Mouse (Mus musculus) CH12.LX (cell line): ENCODE results near the gene Gm21915. TPM values are rescaled to one million over a fixed set of nuclear protein-coding genes. Genes with fewer than 3 reads are reported as not detected.

Experiments
- DNase-seq: peaks from one replicate; pipeline ENCODE4 v3.0.0-alpha.2; 2013; ENCODE audit errors: extremely low read depth
- H3K27ac ChIP-seq: 2 replicates; pipeline ENCODE4 v1.5.1; 2012; ENCODE audit warnings: low read depth, mild to moderate bottlenecking, control low read depth, moderate library complexity; ENCODE audit not compliant: insufficient read depth
- H3K27me3 ChIP-seq: replicated peaks from 2 replicates; pipeline ENCODE3; 2012; ENCODE audit warnings: inconsistent platforms
- H3K36me3 ChIP-seq, 2 experiments: replicated peaks in 1 of 2; 2 replicates each; pipeline versions ENCODE3 to v1.6.1; 2012; ENCODE audit warnings: inconsistent platforms in 1 of 2, low read length in 1 of 2, mild to moderate bottlenecking in 1 of 2, mixed read lengths in 1 of 2, moderate library complexity in 1 of 2; ENCODE audit not compliant: control insufficient read depth in 1 of 2, insufficient read depth in 1 of 2
- H3K4me1 ChIP-seq, 2 experiments: 2 replicates each; pipeline ENCODE4 v1.6.1; 2012; ENCODE audit warnings: inconsistent platforms in 1 of 2, moderate library complexity in 1 of 2; ENCODE audit not compliant: insufficient read depth in 2 of 2, control insufficient read depth in 1 of 2
- H3K4me2 ChIP-seq: 2 replicates; pipeline ENCODE4 v1.6.1; 2012; ENCODE audit warnings: low read depth, mild to moderate bottlenecking, control low read depth; ENCODE audit not compliant: poor library complexity, insufficient read depth, severe bottlenecking
- H3K4me3 ChIP-seq, 3 experiments: fragments of 150-350 bp in 1 of 3; sonication (generic) in 1 of 3; replicated peaks in 1 of 3; 2 replicates each; pipeline versions ENCODE3 to v1.5.1; 2011 to 2012; ENCODE audit warnings: low read depth in 2 of 3, low read length in 2 of 3, mild to moderate bottlenecking in 2 of 3, moderate library complexity in 2 of 3, control low read depth in 1 of 3, improper control_type of control experiment in 1 of 3, inconsistent platforms in 1 of 3, mixed read lengths in 1 of 3; ENCODE audit not compliant: poor library complexity in 1 of 3
- H3K79me2 ChIP-seq: replicated peaks from 2 replicates; pipeline ENCODE4 v1.6.1; 2012; ENCODE audit warnings: mild to moderate bottlenecking, moderate library complexity; ENCODE audit not compliant: control insufficient read depth, poor library complexity, insufficient read depth, severe bottlenecking; ENCODE audit errors: extremely low read depth
- H3K9ac ChIP-seq: 2 replicates; pipeline ENCODE4 v1.6.1; 2012; ENCODE audit warnings: low read depth, mild to moderate bottlenecking, control low read depth, moderate library complexity; ENCODE audit not compliant: insufficient read depth
- H3K9me3 ChIP-seq: replicated peaks from 2 replicates; pipeline ENCODE3; 2012; ENCODE audit warnings: low read length, inconsistent platforms, mixed read lengths
- BHLHE40 ChIP-seq: IDR thresholded peaks from 2 replicates; pipeline ENCODE4 v1.6.1; 2011; ENCODE audit warnings: mild to moderate bottlenecking, low read depth, low read length, improper control_type of control experiment
- CHD2 ChIP-seq: IDR thresholded peaks from 2 replicates; pipeline ENCODE4 v1.6.1; 2011; ENCODE audit warnings: low read length, improper control_type of control experiment
- ELF1 ChIP-seq: IDR thresholded peaks from 2 replicates; pipeline ENCODE4 v1.6.1; 2014; ENCODE audit warnings: low read depth, mild to moderate bottlenecking, inconsistent platforms, low read length, improper control_type of control experiment
- EP300 ChIP-seq: IDR thresholded peaks from 2 replicates; pipeline ENCODE4 v1.6.1; 2011; ENCODE audit warnings: low read length, improper control_type of control experiment
- ETS1 ChIP-seq: conservative IDR thresholded peaks from 2 replicates; pipeline ENCODE4 v1.6.1; 2012; ENCODE audit warnings: low read depth, mild to moderate bottlenecking, inconsistent platforms, low read length, improper control_type of control experiment, moderate library complexity
- GABPA ChIP-seq: IDR thresholded peaks from 2 replicates; pipeline ENCODE4 v1.6.1; 2012; ENCODE audit warnings: low read depth, low read length, improper control_type of control experiment, inconsistent platforms; ENCODE audit not compliant: insufficient replicate concordance
- IRF4 ChIP-seq: IDR thresholded peaks from 2 replicates; pipeline ENCODE4 v1.6.1; 2014; ENCODE audit warnings: low read depth, mild to moderate bottlenecking, inconsistent platforms, low read length, improper control_type of control experiment
- JUN ChIP-seq: IDR thresholded peaks from 2 replicates; pipeline ENCODE4 v1.6.1; 2011; ENCODE audit warnings: low read depth, mild to moderate bottlenecking, low read length, improper control_type of control experiment, moderate library complexity; ENCODE audit not compliant: insufficient read depth
- JUND ChIP-seq: conservative IDR thresholded peaks from 2 replicates; pipeline ENCODE4 v1.6.1; 2011; ENCODE audit warnings: low read depth, low read length, improper control_type of control experiment
- MAZ ChIP-seq: IDR thresholded peaks from 2 replicates; pipeline ENCODE4 v1.6.1; 2012; ENCODE audit warnings: low read depth, mild to moderate bottlenecking, inconsistent platforms, low read length, improper control_type of control experiment, moderate library complexity
- MXI1 ChIP-seq: IDR thresholded peaks from 2 replicates; pipeline ENCODE4 v1.6.1; 2011; ENCODE audit warnings: mild to moderate bottlenecking, low read depth, low read length, improper control_type of control experiment
- NELFE ChIP-seq: IDR thresholded peaks from 2 replicates; pipeline ENCODE4 v1.6.1; 2011; ENCODE audit warnings: low read depth, low read length, improper control_type of control experiment
- PAX5 ChIP-seq: IDR thresholded peaks from 2 replicates; pipeline ENCODE4 v1.6.1; 2012; ENCODE audit warnings: low read length, inconsistent platforms, mixed read lengths
- POLR2AphosphoS2 ChIP-seq: IDR thresholded peaks from 2 replicates; pipeline ENCODE4 v1.6.1; 2011; ENCODE audit warnings: low read depth, low read length, improper control_type of control experiment
- SIN3A ChIP-seq: IDR thresholded peaks from 2 replicates; pipeline ENCODE4 v1.6.1; 2012; ENCODE audit warnings: low read length, improper control_type of control experiment, inconsistent platforms
- USF1 ChIP-seq: IDR thresholded peaks from 2 replicates; pipeline ENCODE4 v1.6.1; 2014; ENCODE audit warnings: low read depth, mild to moderate bottlenecking, inconsistent platforms, low read length, improper control_type of control experiment
- ZKSCAN1 ChIP-seq: IDR thresholded peaks from 2 replicates; pipeline ENCODE4 v1.6.1; 2012; ENCODE audit warnings: low read depth, inconsistent platforms, low read length, improper control_type of control experiment, borderline replicate concordance
- ZNF384 ChIP-seq: IDR thresholded peaks from 2 replicates; pipeline ENCODE4 v1.6.1; 2012; ENCODE audit warnings: low read depth, low read length, improper control_type of control experiment, inconsistent platforms
- dilution Hi-C: fragments of 300-500 bp; cut with MboI; formaldehyde crosslinking; loops from 2 replicates; pipeline ENCODE4 v1.14.3; 2020; ENCODE audit warnings: low sequenced_read_pairs; ENCODE audit not compliant: extremely low pct_unique_long_range_greater_than_20kb, extremely low pct_ligation_motif_present
- in situ Hi-C: fragments of 300-500 bp; cut with MboI; formaldehyde crosslinking; loops from 3 replicates; pipeline ENCODE4 v1.14.3; 2019; ENCODE audit warnings: low sequenced_read_pairs, low pct_ligation_motif_present, low pct_unique_long_range_greater_than_20kb, mixed read lengths
- polyA plus RNA-seq: library from polyadenylated mRNA; unstranded; fragments of >175 nt; gene quantifications from 2 replicates; pipeline ENCODE4 v1.2.1, GENCODE M21; 2012; ENCODE audit warnings: low read depth; ENCODE audit not compliant: insufficient read length
- total RNA-seq, 2 experiments: library from RNA; depleted of rRNA; stranded (reverse); fragments of 300-350 nt in 1 of 2; fragments of >200 nt in 1 of 2; gene quantifications; 2 replicates each; pipeline ENCODE4 v1.2.3; 2012 to 2014

Gm21915 gene
- total and polyA plus RNA-seq, 3 experiments = not detected

- no peak for TF ChIP-seq ELF1
- TF ChIP-seq CHD2 = no peak
These were observed 17.7 kb upstream of the Gm21915 start (continued) for GRCm38 (mm10) chr9:40652757-40653156.

GRCm38 (mm10) chr9:40666190-40666803 lies 4.1 kb upstream of the Gm21915 start:
- Histone ChIP-seq H3K79me2 (no peaks in the 10 kb centered on the region), H3K27me3 (no peaks in the 10 kb centered on the region), H3K9ac (no peak overlapping the region), H3K4me1 (peaks cover 2 to 28% of the 10 kb centered on the region in 2 experiments; a peak in 3 of 4 replicates), H3K27ac (no peak overlapping the region), H3K36me3 (no peaks in the 10 kb centered on the region), H3K4me2 (no peak overlapping the region), H3K9me3 (no peaks in the 10 kb centered on the region), H3K4me3 (no peak overlapping the region)
- dilution Hi-C loops (no loop called here), in situ Hi-C loops (no loop called here)
- TF ChIP-seq NELFE = no peak
- no peak for TF ChIP-seq POLR2AphosphoS2
- no peak for TF ChIP-seq CHD2
- no peak for TF ChIP-seq GABPA
- no peak for TF ChIP-seq JUN
- no peak for TF ChIP-seq ETS1
- no peak for TF ChIP-seq ELF1
- TF ChIP-seq PAX5 = no peak
- no peak for TF ChIP-seq EP300
- TF ChIP-seq USF1 = no peak
- TF ChIP-seq BHLHE40 = no peak
- TF ChIP-seq MAZ = no peak
- no peak for TF ChIP-seq ZKSCAN1
- no peak for DNase-seq

- TF ChIP-seq ETS1 = peak; percentile 69
- no peak for TF ChIP-seq EP300
- no peak for TF ChIP-seq NELFE
- TF ChIP-seq ZNF384 = no peak
- TF ChIP-seq SIN3A = peak; percentile 67; the same call in 1 of the 2 replicates
- no peak for TF ChIP-seq MXI1
- TF ChIP-seq IRF4 = no peak
- no peak for TF ChIP-seq ELF1
- TF ChIP-seq PAX5 = no peak
- no peak; the same call in 1 of the 2 replicates for TF ChIP-seq BHLHE40
- TF ChIP-seq JUND = no peak
- dilution Hi-C loops = no loop called here
These were observed 1.0 kb downstream of the Gm21915 start for GRCm38 (mm10) chr9:40671323-40671930.

More at GRCm38 (mm10) chr9:40671323-40671930, 1.0 kb downstream of the Gm21915 start:
- DNase-seq = peak; percentile 81
- Histone ChIP-seq H3K36me3 (no peaks in the 10 kb centered on the region), H3K4me3 (no peak overlapping the region), H3K4me2 (no peak overlapping the region; the same call in 1 of the 2 replicates), H3K9me3 (no peaks in the 10 kb centered on the region), H3K4me1 (peaks cover 2 to 50% of the 10 kb centered on the region in 2 experiments; a peak in 3 of 4 replicates), H3K79me2 (no peaks in the 10 kb centered on the region), H3K27ac (no peak overlapping the region), H3K27me3 (peaks cover 2% of the 10 kb centered on the region), H3K9ac (no peak overlapping the region)
- in situ Hi-C loops = no loop called here
